Mouse (Mus musculus) hindbrain, embryonic 10.5 days (tissue): ENCODE results near the gene Odf3l2. TPM values are rescaled to one million over a fixed set of nuclear protein-coding genes. Genes with fewer than 3 reads are reported as not detected.
A peak's percentile ranks its signal among the peaks of the same experiment; 100 is the strongest.

Source experiments
- DNase-seq: peaks from one replicate; pipeline ENCODE4 v3.0.0-alpha.2; 2017; ENCODE audit warnings: low spot score
- H3K27ac ChIP-seq: fragments of 300-500 bp; sonication (generic); 2 replicates; pipeline ENCODE4 v1.5.1; 2016; ENCODE audit warnings: mild to moderate bottlenecking, moderate library complexity
- H3K27me3 ChIP-seq: fragments of 300-500 bp; sonication (generic); 2 replicates; pipeline ENCODE4 v1.6.1; 2016; ENCODE audit warnings: mild to moderate bottlenecking; ENCODE audit not compliant: poor library complexity, insufficient read depth, severe bottlenecking
- H3K36me3 ChIP-seq: fragments of 300-500 bp; sonication (generic); 2 replicates; pipeline ENCODE4 v1.6.1; 2016; ENCODE audit warnings: mild to moderate bottlenecking, moderate library complexity
- H3K4me1 ChIP-seq: fragments of 300-500 bp; sonication (generic); replicated peaks from 2 replicates; pipeline ENCODE4 v1.6.1; 2016; ENCODE audit warnings: mild to moderate bottlenecking
- H3K4me3 ChIP-seq: fragments of 300-500 bp; sonication (generic); 2 replicates; pipeline ENCODE4 v1.5.1; 2016; ENCODE audit warnings: mild to moderate bottlenecking, moderate library complexity
- H3K9me3 ChIP-seq: fragments of 300-500 bp; sonication (generic); 2 replicates; pipeline ENCODE4 v1.6.1; 2016; ENCODE audit warnings: mild to moderate bottlenecking, moderate library complexity
- WGBS: fragments of 180-500 bp; shearing (Covaris S2); methylation state at CpG from one replicate; pipeline ENCODE4 v1.1.7; 2016; 5-methylcytosine and 5-hydroxymethylcytosine counted together
- polyA plus RNA-seq: library from polyadenylated mRNA; unstranded; fragments of >200 nt; fragmentation: Nextera tagmentation; extraction: Ambion mirVana; gene quantifications from 2 replicates; pipeline ENCODE4 v1.2.1, GENCODE M21; 2016

The Odf3l2 gene
- polyA plus RNA-seq, 1 experiment from 2014 or later, result not detected

GRCm38 (mm10) chr10:79637128-79638110 is 8.1 kb downstream of the Odf3l2 start, which contains the start of gene Shc2:
Shc2 (minus strand) TSS chr10:79637918.
- Histone ChIP-seq H3K27ac (peak within 1 kb of the TSS; percentile 94), H3K27me3 (peaks cover 33% of the 10 kb centered on the region), H3K36me3 (no peaks in the 10 kb centered on the region), H3K4me1 (peaks cover 54% of the 10 kb centered on the region), H3K9me3 (no peaks in the 10 kb centered on the region), H3K4me3 (peak within 1 kb of the TSS; percentile 86)
- peak; percentile 74 for DNase-seq
- WGBS, result under 1% methylated on average over 116 of the region's 116 CpGs

- H3K4me3 ChIP-seq, result peak overlapping the region; percentile 86
- no peak for DNase-seq
- 0 out of 2 replicates have a peak overlapping the region, but pooled peaks have one; percentile 94 for H3K27ac ChIP-seq
- H3K27me3 ChIP-seq, result peaks cover 33% of the 10 kb centered on the region
- H3K9me3 ChIP-seq, result no peaks in the 10 kb centered on the region
- H3K4me1 ChIP-seq, result peaks cover 54% of the 10 kb centered on the region
- H3K36me3 ChIP-seq, result no peaks in the 10 kb centered on the region
- 81% methylated on average over 8 of the region's 8 CpGs for WGBS
These were observed 9.3 kb downstream of the Odf3l2 start for GRCm38 (mm10) chr10:79636287-79636686.

- Histone ChIP-seq H3K9me3 (0 out of 2 replicates have a peak, but pooled peaks cover 5% of the 10 kb centered on the region), H3K4me1 (peaks cover 35% of the 10 kb centered on the region), H3K27me3 (peaks cover 9% of the 10 kb centered on the region), H3K36me3 (peaks cover 11% of the 10 kb centered on the region), H3K4me3 (no peak overlapping the region), H3K27ac (peak overlapping the region; percentile 23; the same call in 1 of the 2 replicates)
- no peak for DNase-seq
- 86% methylated on average over 17 of the region's 17 CpGs for WGBS
These were observed 12.3 kb downstream of the Odf3l2 start for GRCm38 (mm10) chr10:79633006-79633777.

DNA sequence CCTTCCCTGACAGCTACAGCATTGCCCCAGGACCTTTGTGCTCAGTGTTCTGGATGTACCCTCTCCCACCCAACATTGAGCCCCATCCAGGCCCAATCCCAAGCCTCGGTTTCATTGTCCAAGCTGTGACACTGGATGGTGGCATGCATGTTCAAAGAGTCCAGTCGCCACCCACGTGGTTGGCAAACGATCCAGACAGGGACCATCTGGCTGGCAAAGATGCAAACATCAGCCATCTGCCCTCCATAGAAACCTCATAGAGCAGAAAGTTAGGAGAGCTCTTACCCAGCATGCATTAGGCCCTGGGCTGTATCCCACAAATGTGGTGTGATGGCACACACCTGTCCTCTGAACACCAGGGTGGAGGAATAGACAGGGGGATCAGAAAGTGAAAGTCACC is 14.1 kb downstream of the Odf3l2 start:
- WGBS, result 76% methylated on average over 4 of the region's 4 CpGs
- no peak for DNase-seq
- Histone ChIP-seq H3K27me3 (no peaks in the 10 kb centered on the region), H3K4me3 (no peak overlapping the region), H3K36me3 (peaks cover 16% of the 10 kb centered on the region), H3K9me3 (0 out of 2 replicates have a peak, but pooled peaks cover 5% of the 10 kb centered on the region), H3K27ac (no peak overlapping the region), H3K4me1 (peaks cover 17% of the 10 kb centered on the region)

GRCm38 (mm10) chr10:79628377-79628776 is 17.2 kb downstream of the Odf3l2 start:
- no peak overlapping the region for H3K27ac ChIP-seq
- peaks cover 9% of the 10 kb centered on the region for H3K4me1 ChIP-seq
- WGBS, result 87% methylated on average over 5 of the region's 5 CpGs
- H3K4me3 ChIP-seq, result no peak overlapping the region
- H3K27me3 ChIP-seq, result no peaks in the 10 kb centered on the region
- no peak for DNase-seq
- peaks cover 29% of the 10 kb centered on the region for H3K36me3 ChIP-seq
- 0 out of 2 replicates have a peak, but pooled peaks cover 5% of the 10 kb centered on the region for H3K9me3 ChIP-seq

DNA sequence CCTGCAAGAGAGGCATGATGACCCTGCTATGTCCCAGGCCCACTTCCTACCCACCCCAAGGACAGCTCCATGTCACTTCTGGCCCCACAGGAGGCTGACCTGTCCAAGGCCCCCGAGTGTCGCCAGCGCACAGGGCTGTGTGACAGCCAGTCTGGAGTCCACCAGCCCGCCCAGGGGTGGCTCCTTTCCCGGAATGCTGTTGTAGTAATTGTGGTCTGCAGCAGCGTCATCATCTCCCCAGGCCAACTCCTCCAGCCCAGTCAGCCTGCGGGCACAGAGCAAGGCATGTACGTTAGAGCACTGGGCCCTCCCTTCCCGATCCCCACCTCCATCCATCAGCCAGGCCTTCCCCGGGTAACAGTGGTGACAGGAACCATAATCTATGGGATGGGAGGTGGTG is 19.4 kb downstream of the Odf3l2 start:
- Histone ChIP-seq H3K4me1 (peaks cover 12% of the 10 kb centered on the region; the same call in 1 of the 2 replicates), H3K4me3 (no peak overlapping the region)
- 88% methylated on average over 10 of the region's 10 CpGs for WGBS

GRCm38 (mm10) chr10:79625398-79625797 is 20.1 kb downstream of the Odf3l2 start:
- 85% methylated on average over 9 of the region's 9 CpGs for WGBS
- H3K4me3 ChIP-seq, result no peak overlapping the region
- peaks cover 32% of the 10 kb centered on the region for H3K36me3 ChIP-seq
- 0 out of 2 replicates have a peak, but pooled peaks cover 2% of the 10 kb centered on the region for H3K9me3 ChIP-seq
- H3K27ac ChIP-seq, result no peak overlapping the region
- H3K27me3 ChIP-seq, result no peaks in the 10 kb centered on the region
- peaks cover 16% of the 10 kb centered on the region for H3K4me1 ChIP-seq
- no peak for DNase-seq

More for the DNA sequence above, 19.4 kb downstream of the Odf3l2 start:
- peaks cover 29% of the 10 kb centered on the region for H3K36me3 ChIP-seq
- DNase-seq, result no peak
- H3K9me3 ChIP-seq, result 0 out of 2 replicates have a peak, but pooled peaks cover 5% of the 10 kb centered on the region
- no peak overlapping the region for H3K27ac ChIP-seq
- no peaks in the 10 kb centered on the region for H3K27me3 ChIP-seq

DNA sequence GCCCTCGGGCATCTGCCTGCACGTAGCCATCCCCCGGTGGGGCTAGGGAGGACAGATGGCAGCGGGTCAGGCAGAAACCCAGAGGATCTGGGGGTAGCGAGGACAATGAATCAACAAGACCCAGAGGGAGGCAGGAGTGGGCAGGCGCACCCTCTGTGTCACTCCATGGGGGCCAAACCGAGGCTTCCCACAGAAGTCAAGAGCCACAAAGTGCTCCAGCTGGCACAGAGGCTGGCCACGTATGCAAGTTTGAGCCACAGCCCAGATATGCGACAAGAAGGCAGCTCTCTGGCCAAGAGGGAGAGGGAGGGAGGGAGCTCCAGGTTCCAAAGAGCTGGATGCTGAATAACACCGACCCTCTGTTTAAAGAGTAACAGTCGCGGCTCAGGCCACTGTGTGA is 21.6 kb downstream of the Odf3l2 start:
- no peaks in the 10 kb centered on the region for H3K27me3 ChIP-seq
- H3K4me1 ChIP-seq, result peaks cover 19% of the 10 kb centered on the region
- H3K9me3 ChIP-seq, result no peaks in the 10 kb centered on the region
- no peak overlapping the region for H3K4me3 ChIP-seq
- H3K27ac ChIP-seq, result 0 out of 2 replicates have a peak overlapping the region, but pooled peaks have one; percentile 23
- no peak for DNase-seq
- 70% methylated on average over 12 of the region's 12 CpGs for WGBS
- H3K36me3 ChIP-seq, result peaks cover 36% of the 10 kb centered on the region

GRCm38 (mm10) chr10:79616376-79616775 is 29.2 kb downstream of the Odf3l2 start:
- Histone ChIP-seq H3K27ac (no peak overlapping the region), H3K4me1 (peaks cover 50% of the 10 kb centered on the region), H3K4me3 (no peak overlapping the region), H3K36me3 (peaks cover 21% of the 10 kb centered on the region), H3K9me3 (no peaks in the 10 kb centered on the region), H3K27me3 (peaks cover 29% of the 10 kb centered on the region)
- no peak for DNase-seq
- 89% methylated on average over 5 of the region's 5 CpGs for WGBS

- peak; percentile 44 for DNase-seq
- Histone ChIP-seq H3K4me3 (no peak overlapping the region), H3K4me1 (peaks cover 53% of the 10 kb centered on the region)
These were observed 29.7 kb downstream of the Odf3l2 start for GRCm38 (mm10) chr10:79615860-79616259.

GRCm38 (mm10) chr10:79614305-79614643 is 31.3 kb downstream of the Odf3l2 start:
- peaks cover 50% of the 10 kb centered on the region for H3K27me3 ChIP-seq
- H3K4me1 ChIP-seq, result peaks cover 46% of the 10 kb centered on the region
- 73% methylated on average over 1 of the region's 1 CpGs for WGBS
- H3K4me3 ChIP-seq, result peak overlapping the region; percentile 64
- H3K27ac ChIP-seq, result peak overlapping the region; percentile 74; the same call in 1 of the 2 replicates
- DNase-seq, result no peak
- H3K9me3 ChIP-seq, result no peaks in the 10 kb centered on the region
- H3K36me3 ChIP-seq, result peaks cover 6% of the 10 kb centered on the region

More at GRCm38 (mm10) chr10:79615860-79616259, 29.7 kb downstream of the Odf3l2 start:
- Histone ChIP-seq H3K36me3 (peaks cover 21% of the 10 kb centered on the region), H3K27ac (0 out of 2 replicates have a peak overlapping the region, but pooled peaks have one; percentile 29), H3K9me3 (no peaks in the 10 kb centered on the region), H3K27me3 (peaks cover 34% of the 10 kb centered on the region)
- WGBS, result 6% methylated on average over 8 of the region's 8 CpGs

GRCm38 (mm10) chr10:79613578-79614304 is 31.8 kb downstream of the Odf3l2 start, which contains the start of gene C2cd4c:
C2cd4c (minus strand) TSS chr10:79614025.
- Histone ChIP-seq H3K36me3 (peaks cover under 1% of the 10 kb centered on the region; the same call in 1 of the 2 replicates), H3K4me3 (peak within 1 kb of the TSS; percentile 64), H3K27me3 (peaks cover 54% of the 10 kb centered on the region), H3K27ac (peak within 1 kb of the TSS; percentile 74), H3K9me3 (no peaks in the 10 kb centered on the region), H3K4me1 (peaks cover 46% of the 10 kb centered on the region)
- 2% methylated on average over 60 of the region's 60 CpGs for WGBS
- DNase-seq, result peak; percentile 83
